15 mouse cellular contexts compared by ENCODE assay signal in genomic region chr4:78943561-78943960, GRCm38 (mm10).
"Had no signal": no experiment of that assay in that cellular context is flagged by ENCODE, and none has a peak within 500 bp of the region (broad histone marks: within the 10 kb centered on the region; RNA-seq: fewer than 3 reads in every experiment).

No protein-coding gene starts in this region.

- H3K9ac ChIP-seq: limb, embryonic 12.5 days; liver, embryonic 13.5 days; liver, postnatal 0 days; lung, embryonic 15.5 days; midbrain, embryonic 13.5 days; neural tube, embryonic 12.5 days; stomach, embryonic 15.5 days had no signal

- H3K4me3 ChIP-seq: limb, embryonic 12.5 days; liver, embryonic 13.5 days; lung, embryonic 15.5 days; megakaryocyte, embryonic 14.5 days; midbrain, embryonic 13.5 days; neural tube, embryonic 12.5 days; stomach, embryonic 15.5 days had no signal

- ATAC-seq: liver, postnatal 0 days; midbrain, embryonic 13.5 days had no signal

- DNase-seq: kidney, postnatal 25 days; liver; liver, embryonic 13.5 days; liver, postnatal 0 days; lung, postnatal 14 days; right cerebral cortex, postnatal 14 days; thymus, adult 2 months; thymus, postnatal 25 days had no signal

- H3K36me3 ChIP-seq: limb, embryonic 12.5 days; liver, embryonic 13.5 days; lung, embryonic 15.5 days; midbrain, embryonic 13.5 days; neural tube, embryonic 12.5 days; stomach, embryonic 15.5 days had no signal

- H3K27me3 ChIP-seq: limb, embryonic 12.5 days; liver, embryonic 13.5 days; lung, embryonic 15.5 days; megakaryocyte, embryonic 14.5 days; midbrain, embryonic 13.5 days; neural tube, embryonic 12.5 days; stomach, embryonic 15.5 days had no signal

- H3K9me3 ChIP-seq: limb, embryonic 12.5 days; liver, embryonic 13.5 days; lung, embryonic 15.5 days; megakaryocyte, embryonic 14.5 days; midbrain, embryonic 13.5 days; neural tube, embryonic 12.5 days; stomach, embryonic 15.5 days had no signal

- H3K27ac ChIP-seq: limb, embryonic 12.5 days; liver, embryonic 13.5 days; lung, embryonic 15.5 days; macrophage; midbrain, embryonic 13.5 days; neural tube, embryonic 12.5 days; stomach, embryonic 15.5 days had no signal

- H3K4me1 ChIP-seq: limb, embryonic 12.5 days; liver, embryonic 13.5 days; lung, embryonic 15.5 days; megakaryocyte, embryonic 14.5 days; midbrain, embryonic 13.5 days; neural tube, embryonic 12.5 days; stomach, embryonic 15.5 days had no signal

- H3K4me2 ChIP-seq: limb, embryonic 12.5 days; liver, embryonic 13.5 days; lung, embryonic 15.5 days; midbrain, embryonic 13.5 days; neural tube, embryonic 12.5 days; stomach, embryonic 15.5 days had no signal
